Mouse (Mus musculus) heart, adult 2 months (tissue): ENCODE data around the gene Hps6.

Experiments used
- CTCF ChIP-seq: fragments of 200-600 bp; IDR thresholded peaks from 2 replicates; pipeline ENCODE4 v1.8.1; 2022; ENCODE audit warnings: antibody characterized with exemption, mild to moderate bottlenecking, moderate library complexity
- POLR2A ChIP-seq: fragments of 200-500 bp; IDR thresholded peaks from 2 replicates; pipeline ENCODE4 v1.6.1; 2011; ENCODE audit warnings: mild to moderate bottlenecking, low read depth, low read length, control low read depth; ENCODE audit not compliant: insufficient read depth

GRCm38 (mm10) chr19:46044993-46045695, 41.8 kb downstream of the Hps6 start, which contains the start of gene Ldb1:
- TF ChIP-seq POLR2A, result peak; percentile 90
- no peak for TF ChIP-seq CTCF
